Mouse (Mus musculus) lung, adult 2 months (tissue): ENCODE measurements at regions not wholly inside any gene's neighbourhood (a gene's known extent, or its start where the extent isn't known, plus 50 kb on each side); places are given as distances from the start of the nearest gene placed in this dataset.

Experiments
- CTCF ChIP-seq: fragments of 200-500 bp; IDR thresholded peaks from 2 replicates; pipeline ENCODE4 v1.5.1; 2011; ENCODE audit warnings: mild to moderate bottlenecking, low read length, control low read depth; ENCODE audit not compliant: insufficient read depth
- POLR2A ChIP-seq: fragments of 200-500 bp; IDR thresholded peaks from 2 replicates; pipeline ENCODE4 v1.6.1; 2011; ENCODE audit warnings: low read depth, mild to moderate bottlenecking, control low read depth, low read length, borderline replicate concordance; ENCODE audit errors: extremely low read depth

GRCm38 (mm10) chr4:45736215-45736815 lies 62.5 kb upstream of the Aldh1b1 start:
- TF ChIP-seq CTCF, result no peak
- no peak for TF ChIP-seq POLR2A
